Mouse (Mus musculus): ENCODE data around the gene Gba2. TPM values are rescaled to one million over a fixed set of nuclear protein-coding genes. Genes with fewer than 3 reads are reported as not detected.

The Gba2 gene
- polyA plus RNA-seq, 1 experiment: 2.3 TPM

DNA sequence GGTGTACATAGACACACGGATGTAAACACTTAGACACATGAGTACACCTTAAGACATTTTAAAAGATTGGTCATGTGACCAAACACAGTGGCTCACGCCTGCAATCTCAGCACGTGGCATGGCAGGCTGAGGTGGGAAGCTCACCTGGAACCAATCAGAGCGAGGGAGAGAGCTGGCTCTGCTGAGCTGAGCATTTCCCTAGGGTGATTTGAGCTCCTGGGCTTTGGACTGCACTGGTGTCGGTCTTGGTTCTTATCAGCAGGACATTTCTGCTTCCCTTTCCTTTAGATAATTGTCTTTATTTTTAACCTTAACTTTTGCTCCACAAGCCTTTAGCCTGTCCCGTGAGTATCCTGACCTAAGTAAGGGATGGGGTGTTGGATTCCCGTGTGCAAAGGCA, 9.0 kb upstream of the Gba2 start:
- H3K27ac ChIP-seq (replicated peaks; ENCODE audit: low read depth, low read length): peak overlapping the region; percentile 99
- H3K4me3 ChIP-seq (ENCODE audit: insufficient read depth, low read depth, low read length): no peak overlapping the region
- peaks cover 20% of the 10 kb centered on the region for H3K4me1 ChIP-seq (ENCODE audit: control insufficient read depth, insufficient read depth, insufficient read length, low read length)

DNA sequence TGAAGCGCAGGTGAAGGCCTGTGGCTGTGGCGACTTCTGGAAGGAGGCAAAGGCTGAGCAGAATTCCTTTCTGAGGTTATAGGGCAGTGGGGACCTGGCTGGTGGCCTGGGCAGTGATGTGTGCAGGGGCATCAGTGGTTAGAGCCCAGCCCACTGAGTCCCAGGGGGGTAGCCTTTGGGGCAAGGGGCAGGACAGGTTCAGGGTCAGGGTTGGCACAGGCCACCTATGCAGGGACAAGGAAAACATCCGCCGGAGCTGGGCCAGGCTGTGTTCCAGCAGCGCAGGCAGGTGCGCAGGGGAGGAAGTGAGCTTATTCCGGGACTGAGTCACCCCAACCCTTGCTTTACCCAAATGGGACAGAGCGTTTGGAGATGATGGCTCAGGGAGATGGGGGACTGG, 7.7 kb upstream of the Gba2 start:
- Histone ChIP-seq H3K4me1 (ENCODE audit: control insufficient read depth, insufficient read depth, insufficient read length, low read length) (peaks cover 20% of the 10 kb centered on the region), H3K4me3 (ENCODE audit: insufficient read depth, low read depth, low read length) (no peak overlapping the region), H3K27ac (replicated peaks; ENCODE audit: low read depth, low read length) (peak overlapping the region; percentile 99)

DNA sequence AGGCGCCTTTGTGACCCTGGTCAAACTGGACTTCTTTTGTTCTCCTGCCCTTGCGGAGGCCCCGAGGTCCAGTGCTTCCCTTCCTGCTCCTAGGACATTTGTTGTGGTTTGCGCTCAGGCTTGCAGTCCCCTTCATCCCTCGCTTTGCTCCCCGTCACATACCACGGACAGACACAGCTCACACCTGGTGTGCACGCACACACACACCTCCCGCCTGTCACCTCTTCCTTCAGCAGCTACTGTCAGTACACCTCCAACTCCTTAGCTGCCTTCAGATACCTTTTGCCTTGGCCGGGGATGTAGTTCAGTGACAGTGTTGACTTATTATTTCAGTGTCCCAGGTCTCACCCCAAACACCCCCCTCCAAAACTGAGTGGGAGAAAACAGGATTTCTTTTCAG, 7.0 kb upstream of the Gba2 start:
- H3K27ac ChIP-seq (replicated peaks; ENCODE audit: low read depth, low read length): peak overlapping the region; percentile 96

DNA sequence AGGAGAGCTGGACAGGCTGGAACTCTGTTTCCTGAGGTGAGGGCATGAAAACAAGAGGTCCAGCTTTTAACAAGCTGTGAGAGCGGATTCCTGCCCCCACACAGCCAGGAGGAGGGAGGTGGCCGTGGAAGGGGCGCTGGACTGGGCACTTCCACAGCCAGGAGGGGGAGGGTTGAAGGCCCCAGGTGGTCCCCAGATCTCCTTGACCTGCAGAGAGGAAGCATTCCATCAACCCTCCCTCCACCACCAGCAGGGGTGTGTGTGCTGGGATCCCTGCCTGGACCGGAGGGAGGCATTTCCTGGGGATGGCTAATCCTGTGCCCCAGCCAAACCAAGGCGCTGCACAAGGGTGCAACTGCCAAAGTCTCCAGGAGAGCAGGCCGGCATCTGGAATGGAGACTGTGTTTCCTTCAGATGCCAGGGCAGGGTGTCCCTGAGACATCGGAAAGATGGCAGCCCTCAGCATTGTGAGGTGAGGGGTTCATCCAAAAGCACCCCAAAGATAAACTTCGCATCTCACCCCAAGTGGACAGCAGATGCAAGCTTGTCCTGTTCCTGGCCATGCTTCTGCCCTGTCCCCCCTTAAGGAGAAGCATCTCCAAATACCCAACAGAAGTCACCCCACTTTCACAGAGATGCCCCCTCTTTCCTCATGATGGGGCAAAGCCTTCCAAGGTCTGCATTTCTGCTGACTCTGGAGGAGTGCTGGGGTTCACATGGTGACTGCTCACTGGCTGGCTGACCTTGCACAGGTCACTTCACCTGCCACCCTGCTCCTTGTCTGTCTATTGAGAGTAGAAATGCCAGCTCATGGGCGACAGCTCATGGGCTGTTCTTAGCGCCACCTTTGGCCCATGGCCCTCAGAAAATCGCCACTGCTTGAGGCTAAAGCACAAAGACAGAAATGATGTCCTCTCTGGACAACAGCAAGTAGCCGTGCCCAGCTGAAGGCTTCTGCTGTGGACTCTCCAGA, 6.1 kb upstream of the Gba2 start, which contains the start of gene Msmp:
TSS of gene Msmp (minus strand) at position 51 of the 973 bp plus-strand sequence.
- peak within 1 kb of the TSS; percentile 79 for H3K27ac ChIP-seq (replicated peaks; ENCODE audit: low read depth, low read length)
- H3K4me3 ChIP-seq (ENCODE audit: insufficient read depth, low read depth, low read length): no peak within 1 kb of the TSS

More for the DNA sequence above, 7.0 kb upstream of the Gba2 start:
- H3K4me1 ChIP-seq (ENCODE audit: control insufficient read depth, insufficient read depth, insufficient read length, low read length): peaks cover 20% of the 10 kb centered on the region
- no peak overlapping the region for H3K4me3 ChIP-seq (ENCODE audit: insufficient read depth, low read depth, low read length)

DNA sequence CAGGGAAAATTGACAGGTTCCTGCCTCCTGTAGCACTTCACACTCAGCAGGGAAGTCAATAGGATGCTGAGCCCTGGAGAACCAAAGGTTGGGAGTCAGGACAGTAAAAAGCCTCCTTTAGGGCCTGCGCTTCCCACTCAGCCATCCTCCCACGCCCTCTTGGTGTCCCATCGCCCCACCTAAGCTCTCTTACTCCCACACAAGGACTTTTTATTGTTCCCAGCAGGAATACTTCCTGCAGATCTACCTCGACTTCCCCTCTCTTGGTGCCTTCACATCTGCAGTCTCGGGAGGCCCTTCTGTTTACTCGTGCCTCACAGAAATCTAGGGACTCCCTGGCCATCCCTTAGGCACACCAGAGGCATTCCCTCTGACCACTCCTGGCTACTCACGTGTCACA, 4.7 kb upstream of the Gba2 start:
- H3K27ac ChIP-seq (replicated peaks; ENCODE audit: low read depth, low read length): peak overlapping the region; percentile 79

More for the DNA sequence above, 6.1 kb upstream of the Gba2 start, which contains the start of gene Msmp:
- peaks cover 22% of the 10 kb centered on the region for H3K4me1 ChIP-seq (ENCODE audit: control insufficient read depth, insufficient read depth, insufficient read length, low read length)

DNA sequence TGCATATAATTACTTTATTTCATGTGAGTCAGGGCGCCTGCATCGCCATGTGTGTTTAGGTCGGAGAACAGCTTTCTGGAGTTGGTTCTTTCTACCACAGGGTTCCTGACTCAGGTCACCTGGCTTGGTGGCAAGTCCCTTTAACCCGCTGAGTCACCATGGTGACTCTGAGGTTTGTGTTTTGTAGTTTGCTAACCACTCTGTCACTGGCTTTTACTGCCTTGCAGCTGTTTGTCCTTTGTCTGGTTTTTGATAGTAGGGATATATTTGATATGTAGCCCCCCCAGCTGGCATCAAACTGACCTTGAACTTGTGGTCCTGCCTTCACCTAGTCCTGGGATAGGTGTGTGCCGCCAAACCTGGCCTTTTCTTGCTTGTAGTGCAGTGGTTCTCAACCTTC, 3.6 kb upstream of the Gba2 start:
- Histone ChIP-seq H3K27ac (replicated peaks; ENCODE audit: low read depth, low read length) (no peak overlapping the region), H3K4me3 (ENCODE audit: insufficient read depth, low read depth, low read length) (no peak overlapping the region), H3K4me1 (ENCODE audit: control insufficient read depth, insufficient read depth, insufficient read length, low read length) (peaks cover 20% of the 10 kb centered on the region)

More for the DNA sequence above, 4.7 kb upstream of the Gba2 start:
- Histone ChIP-seq H3K4me3 (ENCODE audit: insufficient read depth, low read depth, low read length) (no peak overlapping the region), H3K4me1 (ENCODE audit: control insufficient read depth, insufficient read depth, insufficient read length, low read length) (peaks cover 23% of the 10 kb centered on the region)

DNA sequence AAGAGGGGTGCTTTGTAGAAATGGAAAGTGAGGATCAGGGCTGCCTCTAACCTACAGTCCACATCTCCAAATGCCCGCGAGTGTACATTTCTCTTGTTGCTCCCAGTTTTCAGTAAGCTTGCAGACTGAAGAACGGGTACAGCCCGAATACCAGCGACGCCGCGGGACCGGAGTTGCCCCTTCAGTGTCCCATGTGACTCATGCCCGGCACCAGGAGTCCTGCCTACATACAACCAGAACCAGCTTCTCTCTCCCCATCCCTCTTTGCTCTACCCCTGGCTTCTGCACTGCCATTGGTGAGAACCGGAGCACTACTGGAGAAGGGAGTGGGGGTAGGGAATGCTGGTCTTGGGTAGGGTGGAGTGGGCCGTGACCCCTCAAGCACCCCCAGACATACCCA, 2.7 kb upstream of the Gba2 start:
- H3K4me1 ChIP-seq (ENCODE audit: control insufficient read depth, insufficient read depth, insufficient read length, low read length): peaks cover 15% of the 10 kb centered on the region
- H3K4me3 ChIP-seq (ENCODE audit: insufficient read depth, low read depth, low read length): no peak overlapping the region
- H3K27ac ChIP-seq (replicated peaks; ENCODE audit: low read depth, low read length): no peak overlapping the region

DNA sequence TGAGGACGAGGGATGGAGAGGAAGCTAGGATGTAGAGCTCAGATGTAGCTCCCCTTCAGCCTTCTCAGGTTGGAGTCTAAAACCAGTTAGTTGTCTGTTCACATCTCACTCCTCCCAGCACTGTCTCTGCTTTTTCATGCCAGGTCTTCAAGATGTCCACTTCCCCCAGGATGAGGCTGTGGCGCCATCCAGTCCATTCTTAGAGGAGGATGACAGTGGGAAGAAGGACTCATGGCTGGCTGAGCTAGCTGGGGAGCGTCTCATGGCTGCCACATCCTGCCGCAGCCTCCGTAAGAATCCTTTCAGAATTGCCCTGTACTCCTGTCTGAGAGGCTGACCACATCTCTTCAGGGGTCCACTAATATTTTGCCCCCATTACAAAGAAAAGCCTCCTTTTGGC, 2.0 kb upstream of the Gba2 start:
- Histone ChIP-seq H3K4me3 (ENCODE audit: insufficient read depth, low read depth, low read length) (no peak overlapping the region), H3K4me1 (ENCODE audit: control insufficient read depth, insufficient read depth, insufficient read length, low read length) (peaks cover 14% of the 10 kb centered on the region), H3K27ac (replicated peaks; ENCODE audit: low read depth, low read length) (no peak overlapping the region)

DNA sequence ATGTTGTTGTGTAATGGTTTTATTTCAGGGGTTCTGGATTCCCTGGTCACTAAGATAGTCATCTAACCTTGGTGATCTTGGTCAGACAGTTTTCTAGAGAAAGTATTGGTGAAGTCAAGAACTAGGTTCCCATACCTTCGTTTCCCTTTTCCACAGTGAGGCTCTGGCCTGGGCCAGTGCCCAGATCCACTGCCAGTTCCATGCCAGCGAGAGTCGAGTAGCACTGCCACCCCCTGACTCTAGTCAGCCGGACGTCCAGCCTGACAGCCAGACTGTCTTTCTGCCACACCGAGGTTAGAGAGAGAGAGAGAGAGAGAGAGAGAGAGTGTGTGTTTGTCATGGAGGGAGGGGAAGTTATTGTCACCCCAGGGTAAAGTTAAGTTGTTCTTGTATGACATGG, 1.1 kb upstream of the Gba2 start:
- H3K4me3 ChIP-seq (ENCODE audit: insufficient read depth, low read depth, low read length): peak overlapping the region; percentile 85; the same call in 1 of the 2 replicates
- peaks cover 6% of the 10 kb centered on the region; the same call in 1 of the 2 replicates for H3K4me1 ChIP-seq (ENCODE audit: control insufficient read depth, insufficient read depth, insufficient read length, low read length)
- H3K27ac ChIP-seq (replicated peaks; ENCODE audit: low read depth, low read length): peak overlapping the region; percentile 25; the same call in 1 of the 2 replicates

DNA sequence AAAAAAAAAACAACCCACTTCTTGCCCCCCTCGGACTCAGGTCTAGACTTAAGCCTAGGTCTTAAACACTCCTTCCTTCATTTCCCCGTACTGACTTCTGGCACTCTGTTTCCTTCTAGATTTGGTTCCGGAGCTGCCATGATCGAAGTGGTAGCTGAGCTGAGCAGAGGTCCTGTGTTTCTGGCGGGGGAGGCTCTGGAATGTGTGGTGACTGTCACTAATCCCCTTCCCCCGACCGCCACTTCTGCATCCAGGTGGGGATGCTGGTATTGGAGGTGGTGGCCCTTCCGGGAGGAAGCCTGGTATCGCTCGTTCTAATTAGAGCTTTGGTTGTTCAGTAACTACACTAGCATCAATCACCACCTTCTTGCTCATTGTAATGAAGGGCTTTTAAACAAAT, 583 bp upstream of the Gba2 start:
- peak overlapping the region; percentile 84 for H3K27ac ChIP-seq (replicated peaks; ENCODE audit: low read depth, low read length)

DNA sequence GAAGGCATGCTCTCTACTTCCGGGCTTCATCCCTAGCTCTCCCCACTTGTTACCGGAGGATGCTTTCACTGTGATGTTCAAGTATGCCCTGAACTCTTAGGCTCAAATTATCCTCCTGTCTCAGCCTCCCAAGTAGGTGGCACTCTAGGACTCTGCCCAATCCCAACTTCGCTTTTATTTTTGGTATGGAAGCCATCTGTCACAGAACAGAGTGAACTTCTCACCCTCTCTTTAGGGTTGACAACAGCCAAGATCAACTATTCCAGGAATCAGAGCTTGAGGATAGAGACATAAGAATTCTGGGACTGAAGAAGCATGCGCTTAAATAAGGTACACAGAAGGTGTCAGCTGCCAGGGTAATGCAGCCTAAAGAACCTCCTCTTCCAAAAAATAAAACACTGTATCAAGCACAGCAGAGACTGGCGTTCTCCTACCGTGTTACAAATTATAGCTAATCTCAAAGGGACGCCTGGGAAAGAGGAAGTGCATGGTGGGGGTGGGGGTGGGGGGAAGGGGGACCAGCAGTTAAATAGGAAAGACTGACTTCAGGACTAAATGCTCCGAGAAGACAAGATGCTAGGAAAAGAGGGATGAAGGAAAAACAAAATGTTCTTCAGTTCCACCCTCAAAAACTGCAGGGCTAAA, 1.3 kb downstream of the Gba2 start:
- H3K4me3 ChIP-seq (ENCODE audit: insufficient read depth, low read depth, low read length): peak overlapping the region; percentile 85
- H3K27ac ChIP-seq (replicated peaks; ENCODE audit: low read depth, low read length): peak overlapping the region; percentile 35; the same call in 1 of the 2 replicates

More for the DNA sequence above, 583 bp upstream of the Gba2 start:
- Histone ChIP-seq H3K4me1 (ENCODE audit: control insufficient read depth, insufficient read depth, insufficient read length, low read length) (peaks cover 3% of the 10 kb centered on the region; the same call in 1 of the 2 replicates), H3K4me3 (ENCODE audit: insufficient read depth, low read depth, low read length) (peak overlapping the region; percentile 85)

DNA sequence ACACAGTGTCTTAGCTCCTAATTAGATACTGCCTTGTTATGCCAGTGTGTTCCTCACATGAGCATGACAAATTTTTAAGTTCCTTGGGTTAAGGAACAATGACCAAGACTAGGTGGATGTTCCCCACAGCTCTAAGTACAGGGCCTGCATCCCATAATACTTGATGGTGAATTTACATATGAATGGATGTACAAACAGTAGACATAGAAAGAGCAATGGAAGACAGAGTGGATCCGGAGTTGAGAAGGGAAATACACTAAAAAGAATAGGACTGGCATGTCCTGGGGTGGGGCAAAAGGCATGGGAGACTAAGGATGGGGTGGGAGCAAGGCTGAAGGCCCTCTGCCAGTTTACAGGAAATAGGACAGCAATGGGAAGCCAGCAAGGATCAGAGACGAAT, 3.3 kb downstream of the Gba2 start:
- Histone ChIP-seq H3K27ac (replicated peaks; ENCODE audit: low read depth, low read length) (no peak overlapping the region), H3K4me1 (ENCODE audit: control insufficient read depth, insufficient read depth, insufficient read length, low read length) (peaks cover 6% of the 10 kb centered on the region; the same call in 1 of the 2 replicates), H3K4me3 (ENCODE audit: insufficient read depth, low read depth, low read length) (peak overlapping the region; percentile 85; the same call in 1 of the 2 replicates)

More for the DNA sequence above, 1.3 kb downstream of the Gba2 start:
- peaks cover 6% of the 10 kb centered on the region; the same call in 1 of the 2 replicates for H3K4me1 ChIP-seq (ENCODE audit: control insufficient read depth, insufficient read depth, insufficient read length, low read length)

DNA sequence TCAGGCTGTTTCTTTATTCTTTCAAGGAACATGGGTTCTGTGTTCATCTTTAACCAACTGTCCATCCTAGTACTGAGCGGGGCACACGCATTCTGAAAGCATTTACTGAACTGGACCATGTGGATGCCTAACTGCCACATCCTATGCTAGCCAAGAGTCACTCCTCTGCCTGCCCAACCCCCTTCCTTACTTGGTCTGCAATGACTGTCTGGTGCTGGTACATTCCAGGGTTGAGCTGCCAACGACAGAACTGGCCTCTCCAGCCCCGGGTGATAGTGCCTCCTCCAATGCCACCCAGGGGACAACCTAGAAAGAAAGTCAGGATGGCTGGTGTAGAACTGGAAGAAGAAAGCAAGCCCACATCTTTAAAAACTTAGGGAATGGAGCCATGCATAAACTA, 5.1 kb downstream of the Gba2 start:
- H3K4me1 ChIP-seq (ENCODE audit: control insufficient read depth, insufficient read depth, insufficient read length, low read length): peaks cover 3% of the 10 kb centered on the region; the same call in 1 of the 2 replicates
- no peak overlapping the region for H3K4me3 ChIP-seq (ENCODE audit: insufficient read depth, low read depth, low read length)
- no peak overlapping the region for H3K27ac ChIP-seq (replicated peaks; ENCODE audit: low read depth, low read length)

DNA sequence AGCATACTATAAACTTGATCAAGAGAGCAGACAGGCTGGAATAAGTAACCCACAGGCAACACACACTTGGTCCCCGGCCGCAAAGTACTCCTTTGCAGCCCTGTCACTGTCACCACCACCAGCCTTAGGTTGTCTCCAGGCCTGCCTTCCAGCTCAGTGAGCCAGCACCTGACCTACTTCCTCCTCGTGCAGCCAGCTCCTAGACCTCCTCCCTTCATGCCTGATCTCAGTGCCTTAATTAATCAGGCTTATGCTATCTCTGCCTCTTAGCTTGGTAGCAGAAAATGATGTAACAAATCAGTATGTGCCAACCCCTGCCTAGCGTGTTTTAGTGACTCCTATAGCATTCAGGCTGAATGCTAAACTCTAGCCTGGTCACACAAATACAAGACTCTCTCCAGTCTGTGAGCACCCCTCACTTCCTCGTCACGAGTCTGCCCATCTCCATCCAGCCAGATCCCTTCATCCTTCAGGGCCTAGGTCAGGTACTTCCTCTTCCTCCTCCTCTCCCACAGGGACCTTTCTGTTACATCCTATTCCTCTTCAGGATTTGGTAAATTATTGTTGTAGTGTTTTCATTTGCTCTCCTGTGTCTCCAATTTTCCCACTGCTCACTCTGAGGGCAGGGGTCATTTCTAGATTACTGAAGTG, 7.2 kb downstream of the Gba2 start:
- H3K4me3 ChIP-seq (ENCODE audit: insufficient read depth, low read depth, low read length): no peak overlapping the region
- H3K4me1 ChIP-seq (ENCODE audit: control insufficient read depth, insufficient read depth, insufficient read length, low read length): peaks cover 3% of the 10 kb centered on the region; the same call in 1 of the 2 replicates
- H3K27ac ChIP-seq (replicated peaks; ENCODE audit: low read depth, low read length): no peak overlapping the region

DNA sequence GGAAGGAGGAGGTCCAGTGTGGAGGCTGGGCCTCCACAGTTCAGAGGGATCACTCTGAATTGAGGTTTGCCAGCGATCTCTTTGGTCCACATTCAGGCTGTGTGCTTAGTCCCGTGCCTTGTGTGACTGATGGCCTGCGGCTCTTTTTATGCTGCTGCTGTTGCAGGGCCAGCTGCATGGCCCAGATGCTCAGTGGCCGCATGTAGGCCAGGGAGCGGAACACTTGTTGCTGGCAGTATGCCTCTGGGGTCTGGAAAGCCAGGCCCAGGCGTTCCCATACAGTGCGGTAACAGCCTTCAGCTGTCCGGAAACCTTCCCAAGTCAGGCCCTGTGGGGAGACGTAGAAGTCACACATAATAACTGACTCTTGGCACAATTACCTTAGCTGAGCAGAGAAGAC, 11.5 kb downstream of the Gba2 start:
- no peaks in the 10 kb centered on the region for H3K4me1 ChIP-seq (ENCODE audit: control insufficient read depth, insufficient read depth, insufficient read length, low read length)
- no peak overlapping the region for H3K27ac ChIP-seq (replicated peaks; ENCODE audit: low read depth, low read length)
- H3K4me3 ChIP-seq (ENCODE audit: insufficient read depth, low read depth, low read length): no peak overlapping the region

Measured in brown adipose tissue, adult 24 weeks (tissue).